Mouse (Mus musculus): ENCODE measurements around the gene Grid1. TPM values are rescaled to one million over a fixed set of nuclear protein-coding genes. Genes with fewer than 3 reads are reported as not detected.

Gene Grid1
- polyA plus RNA-seq, 1 experiment = not detected

DNA sequence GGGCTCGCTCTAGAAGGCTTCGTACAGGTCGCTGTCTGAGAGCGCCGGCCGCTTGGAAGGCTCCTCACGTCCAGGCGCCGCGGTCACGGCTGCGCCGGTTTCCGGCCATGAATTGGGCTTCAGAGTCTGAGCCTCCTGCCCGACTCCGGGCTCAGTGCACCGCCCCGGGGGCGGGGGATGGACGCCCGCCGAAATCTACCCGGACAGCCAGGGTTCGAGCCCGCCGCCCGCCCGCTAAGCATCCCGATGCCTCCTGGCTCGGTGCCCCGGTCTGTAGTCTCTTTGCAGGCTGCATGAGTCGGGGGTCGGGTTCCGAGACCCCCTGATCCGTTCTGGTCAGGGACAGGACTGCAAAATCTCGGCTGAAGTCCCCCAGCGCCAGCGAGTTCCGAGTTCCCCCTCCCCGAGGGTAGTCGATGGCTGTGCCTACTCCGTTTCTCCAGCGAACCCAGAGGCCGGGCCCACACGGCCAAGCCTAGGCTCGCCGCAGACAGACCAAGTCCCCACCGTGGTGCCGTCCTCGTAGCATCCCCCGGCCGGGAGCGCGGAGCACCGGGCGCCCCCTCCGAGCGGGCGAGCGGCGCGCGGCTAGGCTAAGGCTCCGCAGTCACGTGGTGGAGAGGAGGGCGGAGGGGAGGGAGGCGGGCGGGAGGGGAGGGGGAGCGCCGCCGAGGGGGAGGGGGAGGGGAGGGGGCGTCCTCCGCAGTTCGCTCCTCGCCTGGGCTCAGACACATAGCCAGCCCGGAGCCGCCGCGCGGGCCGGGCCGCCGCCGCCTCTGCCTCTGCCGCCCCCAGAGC lies 588 bp upstream of the Grid1 start:
- peaks cover 63% of the 10 kb centered on the region for H3K27me3 ChIP-seq (ENCODE audit: control insufficient read depth, insufficient read depth, insufficient read length)
- no peak overlapping the region for H3ac ChIP-seq (ENCODE audit: control insufficient read depth, insufficient read length)
- H3K79me2 ChIP-seq (ENCODE audit: control insufficient read depth, insufficient read depth) = no peaks in the 10 kb centered on the region
- TF ChIP-seq TCF3 (IDR thresholded peaks at IDR 0.05; ENCODE audit: insufficient read length, low read depth) (no peak), TCF12 (IDR thresholded peaks at IDR 0.05; ENCODE audit: insufficient read depth, poor library complexity, severe bottlenecking) (no peak), MYOG (IDR thresholded peaks at IDR 0.05; ENCODE audit: control insufficient read depth in 1 of 3, insufficient read depth in 1 of 3, insufficient read length in 2 of 3, low read depth in 2 of 3) (no peak), REST (IDR thresholded peaks at IDR 0.05; ENCODE audit: insufficient read depth, insufficient read length) (no peak), MYOD1 (IDR thresholded peaks at IDR 0.05; ENCODE audit: control insufficient read depth in 1 of 3, insufficient read length in 2 of 3, low read depth in 2 of 3) (no peak), POLR2A (IDR thresholded peaks at IDR 0.05; ENCODE audit: insufficient read length, low read depth) (no peak), POLR2AphosphoS2 (IDR thresholded peaks at IDR 0.05; ENCODE audit: insufficient read length, low read depth) (no peak), CEBPB (IDR thresholded peaks at IDR 0.05; ENCODE audit: insufficient read depth, poor library complexity, severe bottlenecking) (no peak), E2F4 (IDR thresholded peaks at IDR 0.05; ENCODE audit: insufficient read depth) (no peak), SRF (IDR thresholded peaks at IDR 0.05; ENCODE audit: control insufficient read depth, insufficient read length, low read depth) (no peak), MAX (IDR thresholded peaks at IDR 0.05; ENCODE audit: low read depth) (no peak), USF1 (IDR thresholded peaks at IDR 0.05; ENCODE audit: low read depth) (no peak)
- no peaks in the 10 kb centered on the region for H3K36me3 ChIP-seq (ENCODE audit: control insufficient read depth, insufficient read depth)
- H3K4me3 ChIP-seq = no peak overlapping the region
- no peak overlapping the region for H3K4me2 ChIP-seq (ENCODE audit: low read depth)

DNA sequence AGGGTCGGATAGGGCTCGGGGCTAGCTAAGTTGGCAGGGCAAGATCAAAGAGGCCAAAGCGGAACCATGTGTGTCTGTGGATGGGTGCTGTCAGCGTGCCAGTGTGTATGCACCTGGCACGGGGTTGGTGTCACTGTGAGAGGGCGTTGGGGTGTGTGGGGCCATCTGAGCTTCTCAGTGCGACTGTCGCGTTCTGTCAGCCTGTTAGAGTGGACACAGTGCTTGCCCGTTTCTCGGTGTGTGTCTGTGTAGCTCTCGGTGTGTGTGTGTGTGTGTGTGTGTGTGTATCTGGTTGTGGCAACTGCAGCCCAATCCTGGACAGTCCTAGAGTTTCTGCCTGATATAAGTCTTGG lies 721 bp downstream of the Grid1 start:
- H3K27me3 ChIP-seq (ENCODE audit: control insufficient read depth, insufficient read depth, insufficient read length) = peaks cover 63% of the 10 kb centered on the region
- no peaks in the 10 kb centered on the region for H3K79me2 ChIP-seq (ENCODE audit: control insufficient read depth, insufficient read depth)
- no peaks in the 10 kb centered on the region for H3K36me3 ChIP-seq (ENCODE audit: control insufficient read depth, insufficient read depth)
- no peak overlapping the region for H3K4me2 ChIP-seq (ENCODE audit: low read depth)
- TF ChIP-seq SRF (IDR thresholded peaks at IDR 0.05; ENCODE audit: control insufficient read depth, insufficient read length, low read depth) (no peak), E2F4 (IDR thresholded peaks at IDR 0.05; ENCODE audit: insufficient read depth) (no peak)
- H3ac ChIP-seq (ENCODE audit: control insufficient read depth, insufficient read length) = no peak overlapping the region
- no peak overlapping the region for H3K4me3 ChIP-seq

DNA sequence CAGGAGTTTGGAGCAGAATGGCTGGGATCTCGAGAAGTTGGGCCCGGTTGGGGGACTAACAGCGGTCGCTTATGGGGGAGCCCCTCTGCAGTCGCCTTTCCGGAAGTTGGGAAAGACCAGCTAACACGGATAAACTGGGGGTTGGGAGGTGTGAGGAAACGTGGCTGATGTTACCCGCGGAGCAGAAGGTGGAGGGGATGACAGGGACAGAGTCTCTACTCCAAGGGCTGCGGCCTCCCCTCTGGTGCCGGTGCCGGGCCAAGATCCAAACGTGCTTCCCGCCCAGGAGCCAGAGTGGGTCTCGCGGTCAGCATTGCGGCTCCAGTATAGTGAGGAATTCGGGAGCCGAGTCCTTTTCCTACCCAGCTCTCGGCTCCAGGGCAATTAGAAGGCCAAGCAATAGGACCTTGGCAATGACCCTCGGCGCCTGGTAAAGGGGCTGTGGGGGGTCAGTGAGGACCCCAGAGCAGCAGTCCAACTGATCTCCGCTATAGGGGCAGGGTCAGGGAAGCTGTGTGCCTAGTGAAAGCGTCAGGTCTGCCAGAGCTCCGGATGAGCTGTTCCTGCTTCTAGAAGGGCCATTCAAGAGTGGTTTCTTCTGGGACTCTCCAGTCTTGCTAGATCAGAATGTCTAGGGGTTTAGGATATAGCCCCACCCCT lies 1.4 kb downstream of the Grid1 start:
- H3K4me3 ChIP-seq = no peak overlapping the region

DNA sequence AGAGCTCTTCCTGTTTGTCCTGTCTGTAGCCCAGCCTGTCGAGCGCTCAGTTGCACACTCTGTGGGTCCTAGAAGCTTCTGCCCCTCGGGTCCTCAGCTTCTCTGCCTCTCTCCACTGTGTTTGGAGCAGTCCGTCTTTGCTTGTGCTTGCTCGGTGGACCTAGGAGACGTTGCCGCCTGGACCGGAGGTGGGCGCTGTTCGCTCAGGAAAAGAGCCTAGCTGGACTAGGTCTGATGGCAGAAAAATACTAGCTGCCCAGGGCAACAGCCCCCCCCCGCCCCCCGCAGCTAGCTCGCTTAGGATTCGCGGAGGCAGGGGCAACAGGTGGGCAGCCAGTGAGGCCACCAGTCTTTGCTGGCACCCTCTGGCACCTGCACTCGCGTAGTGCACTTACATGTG lies 3.2 kb downstream of the Grid1 start:
- Histone ChIP-seq H3K36me3 (ENCODE audit: control insufficient read depth, insufficient read depth) (no peaks in the 10 kb centered on the region), H3K27me3 (ENCODE audit: control insufficient read depth, insufficient read depth, insufficient read length) (peaks cover 56% of the 10 kb centered on the region), H3ac (ENCODE audit: control insufficient read depth, insufficient read length) (no peak overlapping the region), H3K79me2 (ENCODE audit: control insufficient read depth, insufficient read depth) (no peaks in the 10 kb centered on the region), H3K4me2 (ENCODE audit: low read depth) (no peak overlapping the region), H3K4me3 (no peak overlapping the region)
- no peak for TF ChIP-seq TCF3 (IDR thresholded peaks at IDR 0.05; ENCODE audit: insufficient read length, low read depth)
- no peak for TF ChIP-seq TCF12 (IDR thresholded peaks at IDR 0.05; ENCODE audit: insufficient read depth, poor library complexity, severe bottlenecking)
- TF ChIP-seq SRF (IDR thresholded peaks at IDR 0.05; ENCODE audit: control insufficient read depth, insufficient read length, low read depth) = no peak
- TF ChIP-seq USF1 (IDR thresholded peaks at IDR 0.05; ENCODE audit: low read depth) = no peak
- no peak for TF ChIP-seq MYOD1 (IDR thresholded peaks at IDR 0.05; ENCODE audit: control insufficient read depth in 1 of 3, insufficient read length in 2 of 3, low read depth in 2 of 3)
- no peak for TF ChIP-seq MAX (IDR thresholded peaks at IDR 0.05; ENCODE audit: low read depth)
- no peak for TF ChIP-seq MYOG (IDR thresholded peaks at IDR 0.05; ENCODE audit: control insufficient read depth in 1 of 3, insufficient read depth in 1 of 3, insufficient read length in 2 of 3, low read depth in 2 of 3)
- TF ChIP-seq CEBPB (IDR thresholded peaks at IDR 0.05; ENCODE audit: insufficient read depth, poor library complexity, severe bottlenecking) = no peak
- TF ChIP-seq E2F4 (IDR thresholded peaks at IDR 0.05; ENCODE audit: insufficient read depth) = no peak
- TF ChIP-seq POLR2AphosphoS2 (IDR thresholded peaks at IDR 0.05; ENCODE audit: insufficient read length, low read depth) = no peak
- TF ChIP-seq REST (IDR thresholded peaks at IDR 0.05; ENCODE audit: insufficient read depth, insufficient read length) = no peak
- TF ChIP-seq POLR2A (IDR thresholded peaks at IDR 0.05; ENCODE audit: insufficient read length, low read depth) = no peak

More for the DNA sequence above, 1.4 kb downstream of the Grid1 start:
- H3K4me2 ChIP-seq (ENCODE audit: low read depth) = no peak overlapping the region
- H3ac ChIP-seq (ENCODE audit: control insufficient read depth, insufficient read length) = no peak overlapping the region
- H3K36me3 ChIP-seq (ENCODE audit: control insufficient read depth, insufficient read depth) = no peaks in the 10 kb centered on the region
- TF ChIP-seq TCF12 (IDR thresholded peaks at IDR 0.05; ENCODE audit: insufficient read depth, poor library complexity, severe bottlenecking) = no peak
- no peak for TF ChIP-seq USF1 (IDR thresholded peaks at IDR 0.05; ENCODE audit: low read depth)
- no peak for TF ChIP-seq POLR2A (IDR thresholded peaks at IDR 0.05; ENCODE audit: insufficient read length, low read depth)
- no peak for TF ChIP-seq TCF3 (IDR thresholded peaks at IDR 0.05; ENCODE audit: insufficient read length, low read depth)
- TF ChIP-seq E2F4 (IDR thresholded peaks at IDR 0.05; ENCODE audit: insufficient read depth) = no peak
- no peak for TF ChIP-seq POLR2AphosphoS2 (IDR thresholded peaks at IDR 0.05; ENCODE audit: insufficient read length, low read depth)
- no peak for TF ChIP-seq MAX (IDR thresholded peaks at IDR 0.05; ENCODE audit: low read depth)
- TF ChIP-seq CEBPB (IDR thresholded peaks at IDR 0.05; ENCODE audit: insufficient read depth, poor library complexity, severe bottlenecking) = no peak
- no peak for TF ChIP-seq SRF (IDR thresholded peaks at IDR 0.05; ENCODE audit: control insufficient read depth, insufficient read length, low read depth)
- no peak for TF ChIP-seq MYOD1 (IDR thresholded peaks at IDR 0.05; ENCODE audit: control insufficient read depth in 1 of 3, insufficient read length in 2 of 3, low read depth in 2 of 3)
- no peak for TF ChIP-seq MYOG (IDR thresholded peaks at IDR 0.05; ENCODE audit: control insufficient read depth in 1 of 3, insufficient read depth in 1 of 3, insufficient read length in 2 of 3, low read depth in 2 of 3)
- TF ChIP-seq REST (IDR thresholded peaks at IDR 0.05; ENCODE audit: insufficient read depth, insufficient read length) = no peak
- H3K27me3 ChIP-seq (ENCODE audit: control insufficient read depth, insufficient read depth, insufficient read length) = peaks cover 67% of the 10 kb centered on the region
- H3K79me2 ChIP-seq (ENCODE audit: control insufficient read depth, insufficient read depth) = no peaks in the 10 kb centered on the region

Data from myocyte (in vitro differentiated cells).